Mouse (Mus musculus) liver, adult 2 months (tissue): ENCODE results near the gene Slc4a5. TPM values are rescaled to one million over a fixed set of nuclear protein-coding genes. Genes with fewer than 3 reads are reported as not detected.

Experiments used
- DNase-seq: peaks from one replicate; pipeline ENCODE4 v3.0.0-alpha.2; 2011; ENCODE audit warnings: low read depth, low spot score; ENCODE audit errors: extremely low read depth
- H3K27ac ChIP-seq: fragments of 200-500 bp; replicated peaks from 2 replicates; pipeline ENCODE4 v1.5.1; 2012; ENCODE audit warnings: low read depth, mild to moderate bottlenecking, control low read depth, inconsistent platforms, low read length; ENCODE audit not compliant: insufficient read depth
- H3K27me3 ChIP-seq: fragments of 200-500 bp; 2 replicates; pipeline ENCODE4 v1.6.1; 2012; ENCODE audit warnings: mild to moderate bottlenecking, moderate library complexity, low read length, inconsistent platforms; ENCODE audit not compliant: control insufficient read depth, insufficient read depth
- H3K36me3 ChIP-seq: fragments of 200-500 bp; 2 replicates; pipeline ENCODE4 v1.6.1; 2012; ENCODE audit warnings: low read length, inconsistent platforms; ENCODE audit not compliant: control insufficient read depth, insufficient read depth
- H3K4me1 ChIP-seq: fragments of 200-500 bp; 2 replicates; pipeline ENCODE4 v1.6.1; 2011; ENCODE audit warnings: low read length; ENCODE audit not compliant: control insufficient read depth, insufficient read depth
- H3K4me3 ChIP-seq: fragments of 200-500 bp; 2 replicates; pipeline ENCODE4 v1.5.1; 2011; ENCODE audit warnings: low read depth, mild to moderate bottlenecking, control low read depth, low read length, moderate library complexity; ENCODE audit not compliant: insufficient read depth
- H3K79me2 ChIP-seq: fragments of 200-500 bp; 2 replicates; pipeline ENCODE4 v1.6.1; 2012; ENCODE audit warnings: inconsistent platforms, mild to moderate bottlenecking, low read length, moderate library complexity; ENCODE audit not compliant: control insufficient read depth, insufficient read depth
- H3K9ac ChIP-seq: fragments of 200-500 bp; 2 replicates; pipeline ENCODE4 v1.6.1; 2012; ENCODE audit warnings: low read depth, mild to moderate bottlenecking, control low read depth, inconsistent platforms, low read length
- CTCF ChIP-seq: fragments of 200-500 bp; IDR thresholded peaks from 2 replicates; pipeline ENCODE4 v1.5.1; 2011; ENCODE audit warnings: low read depth, low read length, control low read depth
- POLR2A ChIP-seq: fragments of 200-500 bp; IDR thresholded peaks from 2 replicates; pipeline ENCODE4 v1.6.1; 2011; ENCODE audit warnings: low read length, control low read depth; ENCODE audit not compliant: insufficient read depth; ENCODE audit errors: extremely low read depth
- WGBS: fragments of 180-500 bp; shearing (Covaris S2); methylation state at CpG from one replicate; pipeline ENCODE4 v1.1.7; 2018; 5-methylcytosine and 5-hydroxymethylcytosine counted together
- polyA plus RNA-seq: library from polyadenylated mRNA; depleted of rRNA; stranded (reverse); fragments of >200 nt; gene quantifications from 2 replicates; pipeline ENCODE4 v1.2.3, GENCODE M21; 2012
- total RNA-seq: library from RNA; depleted of rRNA; stranded (reverse); fragments of >200 nt; gene quantifications from 2 replicates; pipeline ENCODE4 v1.2.3, GENCODE M21; 2014

Slc4a5 gene
- total and polyA plus RNA-seq, 2 experiments, result under 0.01 to 0.28 TPM

GRCm38 (mm10) chr6:83300447-83301229 lies 81.0 kb downstream of the Slc4a5 start:
- Histone ChIP-seq H3K27me3 (no peaks in the 10 kb centered on the region), H3K4me3 (no peak overlapping the region), H3K4me1 (no peaks in the 10 kb centered on the region), H3K36me3 (no peaks in the 10 kb centered on the region), H3K79me2 (no peaks in the 10 kb centered on the region), H3K27ac (no peak overlapping the region), H3K9ac (no peak overlapping the region)
- TF ChIP-seq CTCF, result no peak
- no peak for TF ChIP-seq POLR2A
- DNase-seq, result no peak
- WGBS, result 74% methylated on average over 7 of the region's 7 CpGs

GRCm38 (mm10) chr6:83301294-83301693 lies 81.7 kb downstream of the Slc4a5 start:
- Histone ChIP-seq H3K79me2 (no peaks in the 10 kb centered on the region), H3K4me3 (no peak overlapping the region), H3K27ac (no peak overlapping the region), H3K9ac (no peak overlapping the region), H3K4me1 (no peaks in the 10 kb centered on the region), H3K27me3 (no peaks in the 10 kb centered on the region), H3K36me3 (no peaks in the 10 kb centered on the region)
- 60% methylated on average over 2 of the region's 2 CpGs for WGBS
- DNase-seq, result no peak
- TF ChIP-seq CTCF (no peak), POLR2A (no peak)

- TF ChIP-seq POLR2A (no peak), CTCF (no peak)
- Histone ChIP-seq H3K9ac (no peak overlapping the region), H3K4me3 (no peak overlapping the region), H3K79me2 (no peaks in the 10 kb centered on the region), H3K36me3 (no peaks in the 10 kb centered on the region), H3K27ac (no peak overlapping the region), H3K4me1 (no peaks in the 10 kb centered on the region), H3K27me3 (no peaks in the 10 kb centered on the region)
- no peak for DNase-seq
- 89% methylated on average over 5 of the region's 5 CpGs for WGBS
These were observed 82.6 kb downstream of the Slc4a5 start for GRCm38 (mm10) chr6:83302264-83302663.

- H3K27me3 ChIP-seq, result no peaks in the 10 kb centered on the region
- WGBS, result 94% methylated on average over 7 of the region's 7 CpGs
- H3K4me3 ChIP-seq, result no peak overlapping the region
- no peak overlapping the region for H3K27ac ChIP-seq
- peaks cover 3% of the 10 kb centered on the region for H3K4me1 ChIP-seq
- TF ChIP-seq CTCF (no peak), POLR2A (no peak)
- no peak overlapping the region for H3K9ac ChIP-seq
- no peaks in the 10 kb centered on the region for H3K79me2 ChIP-seq
- H3K36me3 ChIP-seq, result no peaks in the 10 kb centered on the region
- DNase-seq, result no peak
These were observed 89.4 kb downstream of the Slc4a5 start for GRCm38 (mm10) chr6:83309017-83309416.

GRCm38 (mm10) chr6:83311206-83311605 lies 91.6 kb downstream of the Slc4a5 start:
- WGBS, result 94% methylated on average over 11 of the region's 11 CpGs
- H3K27me3 ChIP-seq, result no peaks in the 10 kb centered on the region
- TF ChIP-seq CTCF (no peak), POLR2A (no peak)
- H3K36me3 ChIP-seq, result no peaks in the 10 kb centered on the region
- DNase-seq, result no peak
- H3K4me3 ChIP-seq, result no peak overlapping the region
- H3K4me1 ChIP-seq, result peaks cover 7% of the 10 kb centered on the region
- no peak overlapping the region for H3K9ac ChIP-seq
- no peak overlapping the region for H3K27ac ChIP-seq
- H3K79me2 ChIP-seq, result no peaks in the 10 kb centered on the region

- Histone ChIP-seq H3K4me1 (peaks cover 7% of the 10 kb centered on the region), H3K36me3 (no peaks in the 10 kb centered on the region), H3K4me3 (no peak overlapping the region), H3K27ac (no peak overlapping the region), H3K79me2 (no peaks in the 10 kb centered on the region), H3K9ac (no peak overlapping the region), H3K27me3 (no peaks in the 10 kb centered on the region)
- no peak for TF ChIP-seq CTCF
- no peak for TF ChIP-seq POLR2A
- peak; percentile 26 for DNase-seq
- WGBS, result 56% methylated on average over 7 of the region's 7 CpGs
These were observed 92.4 kb downstream of the Slc4a5 start for GRCm38 (mm10) chr6:83312021-83312420.
